Mouse (Mus musculus): ENCODE data around the gene Pdpr. TPM values are rescaled to one million over a fixed set of nuclear protein-coding genes. Genes with fewer than 3 reads are reported as not detected.
A peak's percentile ranks its signal among the peaks of the same experiment; 100 is the strongest.

The Pdpr gene
- 23.6 and 25.6 TPM in 2 replicates for total RNA-seq (2012; rRNA removed)

DNA sequence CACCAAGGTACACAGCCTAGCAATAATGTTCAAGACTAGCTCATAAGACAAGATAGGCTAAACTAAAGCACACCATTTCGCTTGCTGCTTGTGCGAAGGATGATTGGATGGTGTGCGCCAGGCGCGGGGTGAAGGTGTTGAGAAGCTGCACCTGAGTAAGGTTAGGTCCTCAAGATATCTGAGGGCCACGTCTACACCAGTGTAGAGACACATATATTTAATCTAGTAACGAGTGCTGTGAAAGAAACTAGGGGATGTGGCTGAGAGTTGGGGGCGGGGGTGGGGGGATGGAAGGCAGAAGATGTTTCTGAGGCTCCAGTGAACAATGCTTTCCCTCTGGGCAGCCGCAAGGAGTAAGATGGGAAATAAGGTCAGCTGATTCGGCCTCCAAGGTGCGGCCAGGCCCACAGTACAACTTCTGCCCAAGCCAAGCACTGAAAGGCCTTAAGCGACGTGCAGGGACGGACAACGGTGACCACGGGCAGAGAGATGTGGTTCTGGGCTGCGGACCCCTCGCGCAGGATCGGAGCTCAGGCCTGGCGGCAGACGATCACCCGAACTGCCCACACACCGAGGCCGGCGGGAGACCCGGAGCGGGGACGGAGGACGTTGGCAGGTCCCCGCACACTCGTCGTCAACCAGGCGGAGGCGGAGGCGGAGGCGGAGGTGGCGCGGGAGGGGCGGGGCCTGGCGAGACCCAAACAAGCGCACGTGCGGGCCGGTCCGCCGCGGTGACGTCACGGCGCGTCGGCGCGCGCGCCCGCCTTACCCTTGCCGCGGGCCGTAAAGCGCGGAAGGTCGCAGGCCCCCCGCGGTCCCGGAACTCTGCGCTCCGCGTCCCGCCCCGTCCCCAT lies at the start of gene Pdpr:
TSS of gene Pdpr (plus strand) at position 766 of the 854 bp plus-strand sequence.
- Histone ChIP-seq H3K4me3 (ENCODE audit: insufficient read depth in 1 of 2, low read depth in 1 of 2, low read length in 2 of 2, poor library complexity in 1 of 2, severe bottlenecking in 1 of 2) (peak within 1 kb of the TSS; percentile 87 to 99), H3K9me3 (ENCODE audit: control insufficient read depth, insufficient read depth, low read depth, low read length) (no peaks in the 10 kb centered on the region), H3K4me1 (ENCODE audit: control insufficient read depth in 2 of 2, insufficient read depth in 2 of 2, low read length in 2 of 2, poor library complexity in 1 of 2) (no peaks in the 10 kb centered on the region; a peak in 1 of 4 replicates), H3K27ac (ENCODE audit: insufficient read depth, low read depth, low read length, poor library complexity, severe bottlenecking) (peak within 1 kb of the TSS; percentile 71; the same call in 1 of the 2 replicates), H3K36me3 (ENCODE audit: control insufficient read depth, insufficient read depth, low read length, poor library complexity, severe bottlenecking) (no peaks in the 10 kb centered on the region), H3K9ac (ENCODE audit: insufficient read depth, low read depth, low read length, poor library complexity, severe bottlenecking) (peak within 1 kb of the TSS; percentile 84)
- no peak for TF ChIP-seq ZC3H11A (IDR thresholded peaks at IDR 0.05; ENCODE audit: borderline replicate concordance, low read depth, low read length)
- peak; percentile 62 for DNase-seq (ENCODE audit: low read depth, low spot score)
- in situ Hi-C loops (cut with MboI; ENCODE audit: low sequenced_read_pairs in 2 of 2, unreplicated experiment in 2 of 2): no loop called here

DNA sequence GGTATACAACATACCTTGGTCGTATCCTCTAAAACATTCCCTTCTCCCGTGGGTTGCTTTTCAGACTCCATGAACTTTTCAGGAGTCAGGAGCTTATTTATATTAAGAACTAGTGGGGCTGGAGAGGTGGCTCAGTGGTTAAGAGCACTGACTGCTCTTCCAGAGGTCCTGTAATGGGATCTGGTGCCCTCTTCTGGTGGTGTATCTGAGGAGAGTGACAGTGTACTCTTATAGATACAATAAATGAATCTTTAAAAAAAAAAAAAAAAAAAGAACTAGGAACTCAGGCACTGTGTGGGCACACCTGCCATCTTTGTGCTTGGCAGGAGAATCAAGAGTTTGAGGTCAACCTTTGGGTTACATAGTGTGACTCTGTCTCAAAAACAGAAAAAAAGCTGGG lies 45.7 kb upstream of the Pdpr start:
- H3K36me3 ChIP-seq (ENCODE audit: control insufficient read depth, insufficient read depth, low read length, poor library complexity, severe bottlenecking): peaks cover 73% of the 10 kb centered on the region
- no peaks in the 10 kb centered on the region for H3K9me3 ChIP-seq (ENCODE audit: control insufficient read depth, insufficient read depth, low read depth, low read length)
- in situ Hi-C loops (cut with MboI; ENCODE audit: low sequenced_read_pairs in 2 of 2, unreplicated experiment in 2 of 2): loop anchor here (10.0 kb wide), 1 partner anchor 204 kb away; the partner anchor contains the start of genes Cog4 (in 2 of the 2) and Sf3b3 (in 2 of the 2)
- no peaks in the 10 kb centered on the region for H3K4me1 ChIP-seq (ENCODE audit: control insufficient read depth in 2 of 2, insufficient read depth in 2 of 2, low read length in 2 of 2, poor library complexity in 1 of 2)
- H3K4me3 ChIP-seq (ENCODE audit: insufficient read depth in 1 of 2, low read depth in 1 of 2, low read length in 2 of 2, poor library complexity in 1 of 2, severe bottlenecking in 1 of 2): no peak overlapping the region
- no peak for DNase-seq (ENCODE audit: low read depth, low spot score)
- TF ChIP-seq ZNF384 (IDR thresholded peaks at IDR 0.05; ENCODE audit: low read depth, low read length): peak; percentile 41; the same call in 1 of the 2 replicates
- TF ChIP-seq MAFK (IDR thresholded peaks at IDR 0.05; ENCODE audit: insufficient read depth, low read depth, low read length): no peak
- no peak overlapping the region for H3K27ac ChIP-seq (ENCODE audit: insufficient read depth, low read depth, low read length, poor library complexity, severe bottlenecking)
- no peak overlapping the region for H3K9ac ChIP-seq (ENCODE audit: insufficient read depth, low read depth, low read length, poor library complexity, severe bottlenecking)

DNA sequence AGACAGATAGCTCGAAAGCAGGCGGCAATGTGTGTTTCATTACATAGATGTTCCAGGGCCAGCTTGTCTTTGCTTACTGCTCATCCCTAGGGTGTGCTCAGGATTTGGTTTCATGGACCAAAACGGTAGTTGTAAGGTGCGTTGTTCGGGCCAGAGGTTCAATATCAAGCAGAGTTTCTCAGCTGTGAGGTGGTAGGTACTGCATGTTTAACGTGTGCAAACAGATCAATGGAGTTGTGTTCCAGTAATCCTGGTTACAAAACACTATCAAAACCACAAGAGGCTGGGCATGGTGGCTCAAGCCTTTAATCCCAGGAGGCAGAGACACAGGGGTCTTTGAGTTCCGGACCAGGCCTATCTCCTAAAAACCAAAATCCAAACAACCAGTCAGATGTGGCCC lies 45.3 kb upstream of the Pdpr start:
- no peaks in the 10 kb centered on the region for H3K9me3 ChIP-seq (ENCODE audit: control insufficient read depth, insufficient read depth, low read depth, low read length)
- H3K4me1 ChIP-seq (ENCODE audit: control insufficient read depth in 2 of 2, insufficient read depth in 2 of 2, low read length in 2 of 2, poor library complexity in 1 of 2): no peaks in the 10 kb centered on the region
- TF ChIP-seq CHD2 (IDR thresholded peaks at IDR 0.05; ENCODE audit: low read depth, low read length) (no peak), ZC3H11A (IDR thresholded peaks at IDR 0.05; ENCODE audit: borderline replicate concordance, low read depth, low read length) (no peak), ZNF384 (IDR thresholded peaks at IDR 0.05; ENCODE audit: low read depth, low read length) (no peak), MAFK (IDR thresholded peaks at IDR 0.05; ENCODE audit: insufficient read depth, low read depth, low read length) (no peak), HCFC1 (IDR thresholded peaks at IDR 0.05; ENCODE audit: borderline replicate concordance, insufficient read depth, low read length) (no peak)
- in situ Hi-C loops (cut with MboI; ENCODE audit: low sequenced_read_pairs in 2 of 2, unreplicated experiment in 2 of 2): loop anchor here (10.0 kb wide), 1 partner anchor 204 kb away; the partner anchor contains the start of genes Cog4 (in 2 of the 2) and Sf3b3 (in 2 of the 2)
- H3K9ac ChIP-seq (ENCODE audit: insufficient read depth, low read depth, low read length, poor library complexity, severe bottlenecking): no peak overlapping the region
- peaks cover 76% of the 10 kb centered on the region for H3K36me3 ChIP-seq (ENCODE audit: control insufficient read depth, insufficient read depth, low read length, poor library complexity, severe bottlenecking)
- no peak overlapping the region for H3K4me3 ChIP-seq (ENCODE audit: insufficient read depth in 1 of 2, low read depth in 1 of 2, low read length in 2 of 2, poor library complexity in 1 of 2, severe bottlenecking in 1 of 2)
- no peak for DNase-seq (ENCODE audit: low read depth, low spot score)
- no peak overlapping the region for H3K27ac ChIP-seq (ENCODE audit: insufficient read depth, low read depth, low read length, poor library complexity, severe bottlenecking)

DNA sequence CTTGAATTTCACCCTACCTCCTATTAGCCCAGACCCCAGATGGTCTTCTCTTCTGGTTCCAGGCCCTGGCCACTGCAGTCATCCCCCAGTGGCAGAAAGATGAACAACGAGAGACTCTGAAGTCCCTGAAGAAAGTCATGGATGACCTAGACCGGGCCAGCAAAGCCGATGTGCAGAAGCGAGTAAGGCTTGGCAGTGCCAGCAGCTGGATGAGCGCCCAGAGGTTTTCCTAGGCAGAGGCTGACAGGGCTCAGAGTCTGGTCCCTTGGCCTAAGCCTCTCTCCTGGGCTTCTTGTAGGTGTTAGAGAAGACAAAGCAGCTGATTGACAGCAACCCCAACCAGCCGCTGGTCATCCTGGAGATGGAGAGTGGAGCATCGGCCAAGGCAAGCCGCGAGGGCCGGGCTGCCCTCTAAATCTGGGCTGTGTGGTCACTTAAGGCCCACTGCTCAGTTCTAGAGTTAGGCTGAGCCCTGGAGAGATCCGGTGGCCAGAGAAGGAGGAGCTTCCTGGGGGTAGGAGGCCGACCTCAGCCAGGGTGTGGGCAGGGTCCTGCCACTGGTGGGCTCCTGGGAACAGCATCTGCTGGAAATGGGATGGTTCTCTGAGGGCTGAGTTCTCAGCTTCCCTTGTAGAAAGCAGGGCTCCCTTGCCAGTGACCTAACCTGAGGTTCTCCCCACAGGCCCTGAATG lies 40.5 kb upstream of the Pdpr start:
- Histone ChIP-seq H3K4me3 (ENCODE audit: insufficient read depth in 1 of 2, low read depth in 1 of 2, low read length in 2 of 2, poor library complexity in 1 of 2, severe bottlenecking in 1 of 2) (no peak overlapping the region), H3K9ac (ENCODE audit: insufficient read depth, low read depth, low read length, poor library complexity, severe bottlenecking) (no peak overlapping the region), H3K36me3 (ENCODE audit: control insufficient read depth, insufficient read depth, low read length, poor library complexity, severe bottlenecking) (peaks cover 68% of the 10 kb centered on the region), H3K4me1 (ENCODE audit: control insufficient read depth in 2 of 2, insufficient read depth in 2 of 2, low read length in 2 of 2, poor library complexity in 1 of 2) (peaks cover 0 to 5% of the 10 kb centered on the region in 2 experiments; a peak in 1 of 4 replicates), H3K9me3 (ENCODE audit: control insufficient read depth, insufficient read depth, low read depth, low read length) (no peaks in the 10 kb centered on the region), H3K27ac (ENCODE audit: insufficient read depth, low read depth, low read length, poor library complexity, severe bottlenecking) (no peak overlapping the region)
- no peak for TF ChIP-seq MAFK (IDR thresholded peaks at IDR 0.05; ENCODE audit: insufficient read depth, low read depth, low read length)
- TF ChIP-seq HCFC1 (IDR thresholded peaks at IDR 0.05; ENCODE audit: borderline replicate concordance, insufficient read depth, low read length): no peak
- TF ChIP-seq CHD2 (IDR thresholded peaks at IDR 0.05; ENCODE audit: low read depth, low read length): no peak
- TF ChIP-seq ZNF384 (IDR thresholded peaks at IDR 0.05; ENCODE audit: low read depth, low read length): no peak
- TF ChIP-seq ZC3H11A (IDR thresholded peaks at IDR 0.05; ENCODE audit: borderline replicate concordance, low read depth, low read length): no peak
- in situ Hi-C loops (cut with MboI; ENCODE audit: low sequenced_read_pairs in 2 of 2, unreplicated experiment in 2 of 2): no loop called here
- no peak for DNase-seq (ENCODE audit: low read depth, low spot score)
